8 mouse cellular contexts compared by ENCODE assay signal in the genomic region with DNA sequence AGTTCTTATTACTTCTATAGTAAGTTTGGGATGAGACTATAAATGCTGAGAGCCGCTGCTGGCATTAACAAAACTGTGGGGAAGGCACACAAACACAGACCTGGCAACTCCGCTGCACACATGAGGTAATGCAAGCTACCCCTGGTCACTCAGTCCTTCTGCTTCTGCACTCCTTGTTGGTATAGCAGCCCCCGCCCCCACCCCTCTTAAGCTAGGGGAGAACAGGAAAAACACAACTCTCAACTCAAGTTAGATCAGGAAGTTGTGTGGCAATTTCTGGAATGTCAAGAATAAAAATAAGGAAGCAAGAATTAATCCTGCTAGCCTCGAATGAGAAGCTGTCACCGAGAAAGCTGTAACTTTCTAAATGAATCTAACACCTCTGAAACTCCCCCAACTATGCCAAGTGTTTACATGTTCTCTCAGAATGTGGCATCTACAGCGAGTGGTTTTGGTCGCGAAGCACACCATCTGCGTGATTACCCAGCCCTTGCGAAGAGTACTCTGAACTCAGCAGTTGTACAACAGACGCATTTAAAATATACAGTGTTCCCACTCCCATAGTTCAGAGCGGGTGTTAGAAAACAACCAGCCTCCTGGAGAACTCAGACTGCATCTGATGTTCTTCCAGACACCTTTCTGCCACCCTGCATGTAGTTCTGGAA.
DNase-seq lines count a peak whose midpoint lies in the region; ATAC-seq and TF ChIP-seq lines count a peak whose summit lies in the region.

No protein-coding gene starts in this region.

- DNase-seq in embryo, embryonic 11 days: peak; percentile 12
- no peak for DNase-seq in embryo, embryonic 10.5 days (ENCODE audit: low spot score)
- DNase-seq in layer of hippocampus, adult 2 months (ENCODE audit: low spot score in 2 of 2): peak; percentile 22 to 49
- DNase-seq in layer of hippocampus, postnatal 10 days (ENCODE audit: low spot score in 2 of 2): no peak
- DNase-seq in liver, embryonic 14.5 days (ENCODE audit: low read depth in 3 of 3, low spot score in 3 of 3): no peak
- DNase-seq in right cerebral cortex, postnatal 36 days (ENCODE audit: low spot score in 2 of 2): peak; percentile 36 to 43
- no peak for DNase-seq in ovary, adult 18-20 months (ENCODE audit: low spot score)

- H3K4me1 ChIP-seq in liver, embryonic 14.5 days (replicated peaks; ENCODE audit: control insufficient read depth in 2 of 2, insufficient read depth in 2 of 2, low read length in 1 of 2): no peaks in the 10 kb centered on the region; a peak in 1 of 4 replicates
- H3K4me1 ChIP-seq in midbrain, embryonic 13.5 days (replicated peaks): peaks cover 20% of the 10 kb centered on the region

- no peak overlapping the region for H3K27ac ChIP-seq in layer of hippocampus, adult 2 months
- no peak overlapping the region for H3K27ac ChIP-seq in liver, embryonic 14.5 days
- no peak overlapping the region for H3K27ac ChIP-seq in midbrain, embryonic 13.5 days

- no peaks in the 10 kb centered on the region for H3K36me3 ChIP-seq in liver, embryonic 14.5 days (replicated peaks; ENCODE audit: control insufficient read depth, insufficient read depth, low read depth)
- H3K36me3 ChIP-seq in midbrain, embryonic 13.5 days: no peaks in the 10 kb centered on the region

- H3K4me3 ChIP-seq in layer of hippocampus, adult 2 months: no peak overlapping the region; the same call in 1 of the 2 replicates
- no peak overlapping the region for H3K4me3 ChIP-seq in liver, embryonic 14.5 days (ENCODE audit: insufficient read depth in 1 of 2, low read depth in 2 of 2, low read length in 2 of 2)
- no peak overlapping the region for H3K4me3 ChIP-seq in midbrain, embryonic 13.5 days (replicated peaks)

- no peak overlapping the region for H3K9ac ChIP-seq in liver, embryonic 14.5 days (replicated peaks)
- H3K9ac ChIP-seq in midbrain, embryonic 13.5 days (replicated peaks): no peak overlapping the region

- peak overlapping the region; percentile 1; the same call in 1 of the 2 replicates for H3K4me2 ChIP-seq in liver, embryonic 14.5 days (ENCODE audit: low read depth)
- H3K4me2 ChIP-seq in midbrain, embryonic 13.5 days (replicated peaks): no peak overlapping the region

- H3K27me3 ChIP-seq in liver, embryonic 14.5 days (ENCODE audit: control insufficient read depth, insufficient read depth, low read length): no peaks in the 10 kb centered on the region
- no peaks in the 10 kb centered on the region for H3K27me3 ChIP-seq in midbrain, embryonic 13.5 days

- H3K9me3 ChIP-seq in liver, embryonic 14.5 days (ENCODE audit: control insufficient read depth, low read length): no peaks in the 10 kb centered on the region
- H3K9me3 ChIP-seq in midbrain, embryonic 13.5 days: no peaks in the 10 kb centered on the region

- no peak for TF ChIP-seq EP300 in liver, embryonic 14.5 days (IDR thresholded peaks at IDR 0.05; ENCODE audit: low read depth)

- 19% methylated on average over 12 of the region's 12 CpGs for WGBS in liver, embryonic 14.5 days (ENCODE audit: insufficient replicate concordance)
- 84% methylated on average over 12 of the region's 12 CpGs for WGBS in midbrain, embryonic 13.5 days

- ATAC-seq in liver, embryonic 14.5 days (ENCODE audit: insufficient read depth): no peak
- no peak for ATAC-seq in midbrain, embryonic 13.5 days

- no peak for TF ChIP-seq CTCF in layer of hippocampus, adult 2 months (conservative IDR thresholded peaks at IDR 0.05)
- no peak for TF ChIP-seq CTCF in liver, embryonic 14.5 days (IDR thresholded peaks at IDR 0.05; ENCODE audit: low read depth)

Comparison
In these comparisons a context has a peak if more than half of its experiments do, and no peak if none do; other contexts are left out.
1. DNase-seq: peak in embryo, embryonic 11 days (single experiment), layer of hippocampus, adult 2 months (2 of 2) and right cerebral cortex, postnatal 36 days (2 of 2); none in embryo, embryonic 10.5 days (single experiment), layer of hippocampus, postnatal 10 days (0 of 2), liver, embryonic 14.5 days (0 of 3) and ovary, adult 18-20 months (single experiment).